In genomic region chr2:25278928-25279882, GRCm38 (mm10) we compare ENCODE assay signal across 9 mouse cellular contexts. TPM values are rescaled to one million over a fixed set of nuclear protein-coding genes. Genes with fewer than 3 reads are reported as not detected.
DNase-seq lines count a peak whose midpoint lies in the region; ATAC-seq lines count a peak whose summit lies in the region.
"Had no signal": no experiment of that assay in that cellular context is flagged by ENCODE, and none has a peak within 500 bp of the region (broad histone marks: within the 10 kb centered on the region; RNA-seq: fewer than 3 reads in every experiment).

No protein-coding gene starts in this region.

- no peak overlapping the region for H3K27ac ChIP-seq in kidney, embryonic 15.5 days
- H3K27ac ChIP-seq: macrophage had no signal

- peak; percentile 72 for DNase-seq in kidney, adult 11 months
- peak; percentile 90 for DNase-seq in adrenal gland, postnatal 14 days
- peak; percentile 56 for DNase-seq in embryo, embryonic 11.5 days (ENCODE audit: low read depth, low spot score)
- DNase-seq in heart, postnatal 14 days = peak; percentile 82 to 89
- DNase-seq in left cerebral cortex, postnatal 14 days (ENCODE audit: low spot score in 2 of 2) = peak; percentile 83 to 87
- DNase-seq in mesoderm, embryonic 11.5 days (ENCODE audit: low read depth, low spot score) = peak; percentile 82
- peak; percentile 70 to 77 for DNase-seq in spleen, postnatal 36 days (ENCODE audit: low spot score in 2 of 2)

- peaks cover 98% of the 10 kb centered on the region for H3K36me3 ChIP-seq in kidney, embryonic 15.5 days

- no peak overlapping the region for H3K4me3 ChIP-seq in kidney, embryonic 15.5 days (replicated peaks)

- H3K4me1 ChIP-seq in kidney, embryonic 15.5 days = peaks cover 3% of the 10 kb centered on the region; the same call in 1 of the 2 replicates

- 66% methylated on average over 13 of the region's 13 CpGs for WGBS in kidney, embryonic 15.5 days

- ATAC-seq in kidney, embryonic 15.5 days (replicated peaks; ENCODE audit: low FRiP score) = no peak; the same call in 1 of the 2 replicates

- no peak overlapping the region for H3K9ac ChIP-seq in kidney, embryonic 15.5 days

- intact Hi-C loops in heart, postnatal 14 days (cut with DNase I) = loop anchor here (5.0 kb wide), 1 partner anchor 53 kb away; the partner anchor contains the start of gene Man1b1
- intact Hi-C loops in left cerebral cortex, postnatal 14 days (cut with DNase I) = loop anchor here (5.0 kb wide), 1 partner anchor 48 kb away; no protein-coding TSS in a partner anchor

- no peaks in the 10 kb centered on the region for H3K9me3 ChIP-seq in kidney, embryonic 15.5 days (replicated peaks)

- H3K4me2 ChIP-seq in kidney, embryonic 15.5 days = no peak overlapping the region

- H3K27me3 ChIP-seq in kidney, embryonic 15.5 days = no peaks in the 10 kb centered on the region

RNA-seq across cellular contexts. Expression of gene Anapc2, which starts 6.9 kb away (rescaled TPM):
- polyA plus RNA-seq in kidney, embryonic 15.5 days (2015; fragmentation: Nextera tagmentation; extraction: Ambion mirVana) = 123 and 129 TPM in 2 replicates
- total RNA-seq in adrenal gland, postnatal 14 days (2021) = 63.9 and 66.1 TPM in 2 replicates
- total RNA-seq in heart, postnatal 14 days (2021) = 10 to 100 TPM; 44.0 to 44.1 TPM
- total RNA-seq in left cerebral cortex, postnatal 14 days (2021) = 10 to 100 TPM; 69.8 to 73.2 TPM

RNA-seq across cellular contexts. Expression of gene Ssna1, which starts 7.0 kb away (rescaled TPM):
- polyA plus RNA-seq in kidney, embryonic 15.5 days (2015; fragmentation: Nextera tagmentation; extraction: Ambion mirVana) = 204 and 207 TPM in 2 replicates
- 45.8 and 49.8 TPM in 2 replicates for total RNA-seq in adrenal gland, postnatal 14 days (2021)
- 10 to 100 TPM; 38.3 to 46.9 TPM for total RNA-seq in heart, postnatal 14 days (2021)
- 10 to 100 TPM; 70.9 to 72.1 TPM for total RNA-seq in left cerebral cortex, postnatal 14 days (2021)

RNA-seq across cellular contexts. Expression of gene Tmem210, which starts 8.7 kb away (rescaled TPM):
- polyA plus RNA-seq in kidney, embryonic 15.5 days (2015; fragmentation: Nextera tagmentation; extraction: Ambion mirVana) = not detected in 2 replicates
- total RNA-seq in adrenal gland, postnatal 14 days (2021) = not detected in 2 replicates
- total RNA-seq in heart, postnatal 14 days (2021) = not detected
- total RNA-seq in left cerebral cortex, postnatal 14 days (2021) = not detected
- polyA plus RNA-seq: macrophage had no signal

RNA-seq across cellular contexts. Expression of gene Lrrc26, which starts 10.5 kb away (rescaled TPM):
- 0.46 TPM in 1 of 2 replicates, not detected in the other for polyA plus RNA-seq in kidney, embryonic 15.5 days (2015; fragmentation: Nextera tagmentation; extraction: Ambion mirVana)
- not detected in 2 replicates for total RNA-seq in adrenal gland, postnatal 14 days (2021)
- under 1 TPM in 1 of 2 experiments, not detected in 1; 0.55 TPM for total RNA-seq in heart, postnatal 14 days (2021)
- not detected for total RNA-seq in left cerebral cortex, postnatal 14 days (2021)
- polyA plus RNA-seq: macrophage had no signal

RNA-seq across cellular contexts. Expression of gene Tprn, which starts 16.8 kb away (rescaled TPM):
- 9.2 and 11.3 TPM in 2 replicates for polyA plus RNA-seq in kidney, embryonic 15.5 days (2015; fragmentation: Nextera tagmentation; extraction: Ambion mirVana)
- 10.9 and 13.4 TPM in 2 replicates for total RNA-seq in adrenal gland, postnatal 14 days (2021)
- 1 to 10 TPM; 5.7 to 7.6 TPM for total RNA-seq in heart, postnatal 14 days (2021)
- 10 to 100 TPM; 14.2 to 15.7 TPM for total RNA-seq in left cerebral cortex, postnatal 14 days (2021)
